In genomic region chr17:7074494-7074893, GRCm38 (mm10) we compare ENCODE assay signal across 9 mouse cellular contexts. TPM values are rescaled to one million over a fixed set of nuclear protein-coding genes. Genes with fewer than 3 reads are reported as not detected.
DNase-seq lines count a peak whose midpoint lies in the region; ATAC-seq and TF ChIP-seq lines count a peak whose summit lies in the region.
"Not testable (repeated sequence)": the region's sequence is repeated elsewhere in the genome, so short reads cannot be mapped to it uniquely, and the experiment has no call there.
"Had no signal": no experiment of that assay in that cellular context is flagged by ENCODE, and none has a peak within 500 bp of the region (broad histone marks: within the 10 kb centered on the region; RNA-seq: fewer than 3 reads in every experiment).

No protein-coding gene starts in this region.

- not testable (repeated sequence) for H3K4me1 ChIP-seq in hindbrain, postnatal 0 days (ENCODE audit: insufficient read depth, low read length)

- peak; percentile 68 for ATAC-seq in common myeloid progenitor, adult 5-6 weeks (replicated peaks; ENCODE audit: low read depth, poor library complexity, severe bottlenecking)
- ATAC-seq in hindbrain, postnatal 0 days: peak; percentile 65
- ATAC-seq in megakaryocyte, adult 5-6 weeks (ENCODE audit: poor library complexity, severe bottlenecking): peak; percentile 62

- H3K27ac ChIP-seq in hindbrain, postnatal 0 days: not testable (repeated sequence)

- not testable (repeated sequence) for H3K9me3 ChIP-seq in hindbrain, postnatal 0 days (ENCODE audit: low read length)

- not testable (repeated sequence) for H3K9ac ChIP-seq in hindbrain, postnatal 0 days (replicated peaks; ENCODE audit: low read length)

- H3K27me3 ChIP-seq in hindbrain, postnatal 0 days (ENCODE audit: insufficient read depth, low read length): not testable (repeated sequence)

- H3K4me3 ChIP-seq in hindbrain, postnatal 0 days (ENCODE audit: low read length): not testable (repeated sequence)

- WGBS in hindbrain, postnatal 0 days: 33% methylated on average over 3 of the region's 3 CpGs

- TF ChIP-seq CTCF in hindbrain, postnatal 0 days (IDR thresholded peaks at IDR 0.05; ENCODE audit: low read depth): peak; percentile 70

- peak; percentile 22 for DNase-seq in adrenal gland, adult 18-20 months (ENCODE audit: low spot score in 2 of 2)
- peak; percentile 43 for DNase-seq in gastrocnemius, postnatal 10 days
- DNase-seq in hindbrain, postnatal 0 days (ENCODE audit: low spot score): peak; percentile 59
- DNase-seq in layer of hippocampus, postnatal 36 days: peak; percentile 18 to 19
- peak; percentile 38 for DNase-seq in retina, postnatal 1 day

- H3K4me2 ChIP-seq in hindbrain, postnatal 0 days (ENCODE audit: low read depth, low read length): not testable (repeated sequence)

- H3K36me3 ChIP-seq in hindbrain, postnatal 0 days (ENCODE audit: insufficient read depth, low read length): not testable (repeated sequence)

RNA-seq across cellular contexts. Expression of gene Gm1604a, which starts 49.1 kb away (rescaled TPM):
- not detected for total RNA-seq in adrenal gland, adult 18-20 months (2021)
- 0.41 TPM in 1 of 2 replicates, not detected in the other for total RNA-seq in common myeloid progenitor, adult 5-6 weeks (2017)
- total RNA-seq in gastrocnemius, postnatal 10 days (2021): not detected
- not detected in 2 replicates for total RNA-seq in hindbrain, postnatal 0 days (2014; rRNA removed)
- 0.20 and 0.44 TPM in 2 replicates for polyA plus RNA-seq in hindbrain, postnatal 0 days (2015; fragmentation: Nextera tagmentation; extraction: Ambion mirVana)
- 1 to 10 TPM; 1.5 to 1.8 TPM for total RNA-seq in layer of hippocampus, postnatal 36 days (2021)
- total RNA-seq in megakaryocyte, adult 5-6 weeks (2015): 0.75 and 0.91 TPM in 2 replicates
- 0.44 and 1.9 TPM in 2 replicates for total RNA-seq in megakaryocyte, adult 5-6 weeks (2017)
- total RNA-seq: gastrocnemius, adult 8-10 months had no signal
- polyA plus RNA-seq: stomach, embryonic 15.5 days had no signal
